Mouse (Mus musculus) liver, embryonic 14.5 days (tissue): Measurements from ENCODE around the gene Letm1.

Source experiments
- CTCF ChIP-seq: IDR thresholded peaks from 2 replicates; pipeline ENCODE4 v1.5.1; 2016; ENCODE audit warnings: antibody characterized with exemption, low read depth, control low read depth
- EP300 ChIP-seq: IDR thresholded peaks from 2 replicates; pipeline ENCODE4 v1.6.1; 2016; ENCODE audit warnings: antibody characterized with exemption, low read depth

GRCm38 (mm10) chr5:33694461-33694847 is 88.2 kb downstream of the Letm1 start:
- no peak for TF ChIP-seq CTCF
- no peak for TF ChIP-seq EP300
